Comparison of ENCODE assay signal across 28 mouse cellular contexts in the genomic region with DNA sequence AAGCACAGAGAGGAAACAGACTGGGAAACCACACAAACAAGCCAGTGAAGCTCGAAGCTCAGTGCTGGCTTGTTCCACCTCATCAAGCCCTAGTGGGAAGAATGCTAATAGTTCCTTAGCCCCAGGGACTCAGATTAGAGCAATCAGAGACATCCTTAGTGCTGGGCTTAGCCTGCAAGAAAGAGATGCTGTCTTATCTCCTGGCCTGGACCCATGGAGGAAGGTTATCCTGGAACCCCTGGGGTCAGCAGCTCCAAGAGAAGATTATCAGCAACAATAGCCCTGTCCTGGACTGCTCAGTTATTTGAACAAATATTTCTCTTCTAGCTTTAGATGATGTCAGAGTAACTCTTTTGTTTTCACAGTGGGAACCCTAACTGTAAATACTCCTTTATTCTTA.
DNase-seq lines count a peak whose midpoint lies in the region; ATAC-seq lines count a peak whose summit lies in the region.
"Had no signal": no experiment of that assay in that cellular context is flagged by ENCODE, and none has a peak within 500 bp of the region (broad histone marks: within the 10 kb centered on the region; RNA-seq: fewer than 3 reads in every experiment).

No protein-coding gene starts in this region.

- ATAC-seq in heart, embryonic 12.5 days (ENCODE audit: insufficient number of reproducible peaks, low FRiP score): peak; percentile 69; the same call in 1 of the 2 replicates
- ATAC-seq in heart, embryonic 11.5 days (replicated peaks; ENCODE audit: insufficient number of reproducible peaks, low FRiP score, low TSS enrichment): no peak; the same call in 1 of the 2 replicates
- ATAC-seq in hindbrain, embryonic 16.5 days: 0 out of 2 replicates have a peak, but pooled peaks have one; percentile 34
- ATAC-seq in hindbrain, embryonic 11.5 days (ENCODE audit: low FRiP score): no peak
- 0 out of 2 replicates have a peak, but pooled peaks have one; percentile 24 for ATAC-seq in midbrain, embryonic 13.5 days
- no peak for ATAC-seq in midbrain, embryonic 11.5 days (ENCODE audit: low FRiP score)
- ATAC-seq: forebrain, embryonic 13.5 days; lung, postnatal 0 days had no signal

- H3K36me3 ChIP-seq in heart, embryonic 12.5 days: no peaks in the 10 kb centered on the region
- H3K36me3 ChIP-seq in heart, embryonic 11.5 days (ENCODE audit: control insufficient read depth, insufficient read depth, low read length): no peaks in the 10 kb centered on the region
- H3K36me3 ChIP-seq in hindbrain, embryonic 16.5 days (ENCODE audit: control insufficient read depth, insufficient read depth, low read length): no peaks in the 10 kb centered on the region
- no peaks in the 10 kb centered on the region for H3K36me3 ChIP-seq in hindbrain, embryonic 11.5 days (ENCODE audit: control insufficient read depth, insufficient read depth, low read length)
- no peaks in the 10 kb centered on the region for H3K36me3 ChIP-seq in midbrain, embryonic 13.5 days
- no peaks in the 10 kb centered on the region for H3K36me3 ChIP-seq in midbrain, embryonic 11.5 days (ENCODE audit: control insufficient read depth, insufficient read depth, low read length)
- H3K36me3 ChIP-seq: G1E; hindbrain, embryonic 10.5 days; limb, embryonic 10.5 days; limb, embryonic 15.5 days; liver, embryonic 13.5 days had no signal

- H3K9me3 ChIP-seq in heart, embryonic 12.5 days (replicated peaks): no peaks in the 10 kb centered on the region
- no peaks in the 10 kb centered on the region for H3K9me3 ChIP-seq in heart, embryonic 11.5 days (replicated peaks; ENCODE audit: control insufficient read depth, low read length)
- H3K9me3 ChIP-seq in hindbrain, embryonic 16.5 days (ENCODE audit: control insufficient read depth, low read length): no peaks in the 10 kb centered on the region
- no peaks in the 10 kb centered on the region for H3K9me3 ChIP-seq in hindbrain, embryonic 11.5 days (ENCODE audit: control insufficient read depth, low read length)
- H3K9me3 ChIP-seq in midbrain, embryonic 13.5 days: no peaks in the 10 kb centered on the region
- H3K9me3 ChIP-seq in midbrain, embryonic 11.5 days (ENCODE audit: control insufficient read depth, low read length): no peaks in the 10 kb centered on the region
- H3K9me3 ChIP-seq: forebrain, embryonic 13.5 days; hindbrain, embryonic 10.5 days; limb, embryonic 10.5 days; limb, embryonic 15.5 days; liver, embryonic 13.5 days; megakaryocyte, embryonic 14.5 days had no signal

- no peak for DNase-seq in hindbrain, embryonic 11.5 days (ENCODE audit: low spot score)
- DNase-seq in midbrain, embryonic 11.5 days (ENCODE audit: low spot score, missing footprints): no peak
- DNase-seq in MN1 (ENCODE audit: low spot score): no peak
- DNase-seq: adrenal gland, postnatal 25 days; cerebellum, adult 2 months; cerebellum, postnatal 14 days; gastrocnemius, postnatal 14 days; kidney, adult 8-10 months; kidney, postnatal 14 days; layer of hippocampus, adult 9-11 months; liver, embryonic 13.5 days; lung, adult 18-20 months; lung, postnatal 4 days; midbrain, embryonic 14.5 days; right cerebral cortex, postnatal 25 days; thymus, adult 18-20 months; thymus, postnatal 25 days had no signal

- H3K27me3 ChIP-seq in heart, embryonic 12.5 days (replicated peaks): no peaks in the 10 kb centered on the region
- no peaks in the 10 kb centered on the region for H3K27me3 ChIP-seq in heart, embryonic 11.5 days (ENCODE audit: control insufficient read depth, insufficient read depth, low read length)
- H3K27me3 ChIP-seq in hindbrain, embryonic 16.5 days (replicated peaks; ENCODE audit: control insufficient read depth, insufficient read depth, low read length): no peaks in the 10 kb centered on the region
- no peaks in the 10 kb centered on the region for H3K27me3 ChIP-seq in hindbrain, embryonic 11.5 days (ENCODE audit: control insufficient read depth, insufficient read depth, low read length)
- H3K27me3 ChIP-seq in midbrain, embryonic 13.5 days: no peaks in the 10 kb centered on the region
- H3K27me3 ChIP-seq in midbrain, embryonic 11.5 days (ENCODE audit: control insufficient read depth, insufficient read depth, low read length): no peaks in the 10 kb centered on the region
- H3K27me3 ChIP-seq: forebrain, embryonic 13.5 days; limb, embryonic 15.5 days; liver, embryonic 13.5 days; megakaryocyte, embryonic 14.5 days had no signal

- no peak overlapping the region for H3K27ac ChIP-seq in heart, embryonic 12.5 days (ENCODE audit: poor library complexity, severe bottlenecking)
- no peak overlapping the region for H3K27ac ChIP-seq in heart, embryonic 11.5 days (ENCODE audit: low read depth, low read length)
- no peak overlapping the region for H3K27ac ChIP-seq in hindbrain, embryonic 16.5 days (ENCODE audit: low read depth, low read length)
- no peak overlapping the region for H3K27ac ChIP-seq in hindbrain, embryonic 11.5 days (ENCODE audit: low read depth, low read length)
- H3K27ac ChIP-seq in midbrain, embryonic 13.5 days: no peak overlapping the region
- no peak overlapping the region for H3K27ac ChIP-seq in midbrain, embryonic 11.5 days (ENCODE audit: low read depth, low read length)
- H3K27ac ChIP-seq: forebrain, embryonic 13.5 days; hindbrain, embryonic 10.5 days; limb, embryonic 10.5 days; limb, embryonic 15.5 days; liver, embryonic 13.5 days had no signal

- H3K9ac ChIP-seq in heart, embryonic 12.5 days: no peak overlapping the region
- no peak overlapping the region for H3K9ac ChIP-seq in heart, embryonic 11.5 days (ENCODE audit: low read depth, low read length)
- H3K9ac ChIP-seq in hindbrain, embryonic 16.5 days (ENCODE audit: low read depth, low read length): no peak overlapping the region
- no peak overlapping the region for H3K9ac ChIP-seq in hindbrain, embryonic 11.5 days (ENCODE audit: low read depth, low read length)
- H3K9ac ChIP-seq in midbrain, embryonic 13.5 days (replicated peaks): no peak overlapping the region
- no peak overlapping the region for H3K9ac ChIP-seq in midbrain, embryonic 11.5 days (ENCODE audit: low read length)
- H3K9ac ChIP-seq: forebrain, embryonic 13.5 days; limb, embryonic 15.5 days; liver, embryonic 13.5 days had no signal

- WGBS in heart, embryonic 12.5 days: 9% methylated on average over 1 of the region's 1 CpGs
- WGBS in heart, embryonic 11.5 days (ENCODE audit: insufficient replicate concordance): 10% methylated on average over 1 of the region's 1 CpGs
- 22% methylated on average over 1 of the region's 1 CpGs for WGBS in hindbrain, embryonic 16.5 days
- WGBS in hindbrain, embryonic 11.5 days: 25% methylated on average over 1 of the region's 1 CpGs
- WGBS in midbrain, embryonic 13.5 days: 7% methylated on average over 1 of the region's 1 CpGs
- 9% methylated on average over 1 of the region's 1 CpGs for WGBS in midbrain, embryonic 11.5 days

- 0 out of 2 replicates have a peak, but pooled peaks cover 3% of the 10 kb centered on the region for H3K4me1 ChIP-seq in heart, embryonic 12.5 days (replicated peaks)
- no peaks in the 10 kb centered on the region for H3K4me1 ChIP-seq in heart, embryonic 11.5 days (ENCODE audit: control insufficient read depth, insufficient read depth, low read length)
- H3K4me1 ChIP-seq in hindbrain, embryonic 16.5 days (ENCODE audit: control insufficient read depth, insufficient read depth, low read depth, low read length): no peaks in the 10 kb centered on the region
- no peaks in the 10 kb centered on the region for H3K4me1 ChIP-seq in hindbrain, embryonic 11.5 days (replicated peaks; ENCODE audit: control insufficient read depth, insufficient read depth, low read length)
- no peaks in the 10 kb centered on the region for H3K4me1 ChIP-seq in midbrain, embryonic 13.5 days (replicated peaks)
- no peaks in the 10 kb centered on the region for H3K4me1 ChIP-seq in midbrain, embryonic 11.5 days (ENCODE audit: control insufficient read depth, insufficient read depth, low read length)
- H3K4me1 ChIP-seq: forebrain, embryonic 13.5 days; limb, embryonic 10.5 days; liver, embryonic 13.5 days; megakaryocyte, embryonic 14.5 days had no signal

- H3K4me3 ChIP-seq in heart, embryonic 12.5 days: no peak overlapping the region
- H3K4me3 ChIP-seq in heart, embryonic 11.5 days (ENCODE audit: low read depth, low read length): no peak overlapping the region
- H3K4me3 ChIP-seq in hindbrain, embryonic 16.5 days (ENCODE audit: low read length): no peak overlapping the region
- H3K4me3 ChIP-seq in hindbrain, embryonic 11.5 days (ENCODE audit: low read depth, low read length): no peak overlapping the region
- no peak overlapping the region for H3K4me3 ChIP-seq in midbrain, embryonic 13.5 days (replicated peaks)
- H3K4me3 ChIP-seq in midbrain, embryonic 11.5 days (ENCODE audit: low read depth, low read length): no peak overlapping the region
- H3K4me3 ChIP-seq: forebrain, embryonic 13.5 days; hindbrain, embryonic 10.5 days; limb, embryonic 10.5 days; limb, embryonic 15.5 days; liver, embryonic 13.5 days; megakaryocyte, embryonic 14.5 days had no signal

- no peak overlapping the region for H3K4me2 ChIP-seq in heart, embryonic 12.5 days
- no peak overlapping the region for H3K4me2 ChIP-seq in heart, embryonic 11.5 days
- H3K4me2 ChIP-seq in hindbrain, embryonic 16.5 days (ENCODE audit: low read length): no peak overlapping the region
- H3K4me2 ChIP-seq in hindbrain, embryonic 11.5 days (replicated peaks; ENCODE audit: low read depth, low read length): no peak overlapping the region
- no peak overlapping the region for H3K4me2 ChIP-seq in midbrain, embryonic 13.5 days (replicated peaks)
- no peak overlapping the region for H3K4me2 ChIP-seq in midbrain, embryonic 11.5 days
- H3K4me2 ChIP-seq: forebrain, embryonic 13.5 days; limb, embryonic 15.5 days; liver, embryonic 13.5 days had no signal

Comparison
In these comparisons a context has a peak if more than half of its experiments do, and no peak if none do; other contexts are left out.
1. ATAC-seq: peak in heart, embryonic 12.5 days (single experiment), hindbrain, embryonic 16.5 days (single experiment) and midbrain, embryonic 13.5 days (single experiment); none in heart, embryonic 11.5 days (single experiment), hindbrain, embryonic 11.5 days (single experiment) and midbrain, embryonic 11.5 days (single experiment).